Mouse (Mus musculus): ENCODE data around the gene Dnajc10.

GRCm38 (mm10) chr2:80374892-80375291, 59.6 kb downstream of the Dnajc10 start:
- TF ChIP-seq TCF12 (IDR thresholded peaks at IDR 0.05; ENCODE audit: insufficient read depth, poor library complexity, severe bottlenecking) = no peak
- TF ChIP-seq POLR2AphosphoS2 (IDR thresholded peaks at IDR 0.05; ENCODE audit: insufficient read length, low read depth) = no peak
- TF ChIP-seq POLR2A (IDR thresholded peaks at IDR 0.05; ENCODE audit: insufficient read length, low read depth) = no peak
- no peak for TF ChIP-seq MAX (IDR thresholded peaks at IDR 0.05; ENCODE audit: low read depth)
- TF ChIP-seq REST (IDR thresholded peaks at IDR 0.05; ENCODE audit: insufficient read depth, insufficient read length) = no peak
- TF ChIP-seq E2F4 (IDR thresholded peaks at IDR 0.05; ENCODE audit: insufficient read depth) = no peak
- no peak for TF ChIP-seq TCF3 (IDR thresholded peaks at IDR 0.05; ENCODE audit: insufficient read length, low read depth)
- no peak for TF ChIP-seq USF1 (IDR thresholded peaks at IDR 0.05; ENCODE audit: low read depth)
- TF ChIP-seq CEBPB (IDR thresholded peaks at IDR 0.05; ENCODE audit: insufficient read depth, poor library complexity, severe bottlenecking) = no peak
